Mouse (Mus musculus) layer of hippocampus, adult 8-10 months (tissue): ENCODE data around the gene Ap5s1. TPM values are rescaled to one million over a fixed set of nuclear protein-coding genes. Genes with fewer than 3 reads are reported as not detected.

Experiments used
- DNase-seq, 2 experiments: peaks; one replicate each; pipeline ENCODE4 v3.0.0; 2022; ENCODE audit warnings: low spot score in 2 of 2
- total RNA-seq, 4 experiments: library from RNA; stranded (reverse); gene quantifications; 2 replicates each; pipeline ENCODE4 v1.2.4; 2022

Gene Ap5s1
- total RNA-seq, 4 experiments from 2014 or later, result 20.9 to 24.2 (median 22.8) TPM

DNA sequence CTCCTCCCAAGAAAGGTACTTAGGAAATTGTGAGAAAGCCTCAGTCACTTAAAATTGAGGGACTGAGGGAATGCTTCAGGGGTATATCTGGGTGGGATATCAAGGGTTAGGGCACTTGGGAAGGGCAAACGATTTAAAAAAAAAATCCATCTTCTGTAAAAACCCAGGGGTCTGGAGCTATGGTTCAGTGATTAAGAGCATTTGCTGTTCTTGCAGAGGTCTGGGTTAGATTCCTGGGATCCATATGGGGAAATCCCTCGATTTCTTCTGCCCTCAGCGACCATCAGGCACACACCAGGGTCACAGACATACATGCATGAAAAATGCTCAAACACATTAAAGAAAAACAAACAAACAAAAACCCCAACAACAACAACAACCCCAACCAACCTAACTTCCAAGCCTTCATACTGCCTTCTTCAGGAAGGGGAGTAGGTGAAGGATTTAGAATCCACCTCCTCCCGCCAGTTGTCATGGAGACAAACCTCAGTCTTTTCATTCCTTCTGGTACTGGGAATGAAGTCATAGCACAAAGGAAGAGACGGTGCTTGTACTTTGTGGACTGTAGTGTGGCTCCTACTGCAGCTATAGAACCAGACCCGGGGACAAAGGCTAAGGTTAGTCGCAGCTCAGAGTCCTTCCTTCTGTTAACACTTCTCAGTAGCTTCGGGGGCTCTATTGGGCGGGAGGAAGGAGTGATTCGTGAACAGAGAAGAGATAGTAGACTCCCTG, 54.8 kb downstream of the Ap5s1 start:
- DNase-seq, result no peak

DNA sequence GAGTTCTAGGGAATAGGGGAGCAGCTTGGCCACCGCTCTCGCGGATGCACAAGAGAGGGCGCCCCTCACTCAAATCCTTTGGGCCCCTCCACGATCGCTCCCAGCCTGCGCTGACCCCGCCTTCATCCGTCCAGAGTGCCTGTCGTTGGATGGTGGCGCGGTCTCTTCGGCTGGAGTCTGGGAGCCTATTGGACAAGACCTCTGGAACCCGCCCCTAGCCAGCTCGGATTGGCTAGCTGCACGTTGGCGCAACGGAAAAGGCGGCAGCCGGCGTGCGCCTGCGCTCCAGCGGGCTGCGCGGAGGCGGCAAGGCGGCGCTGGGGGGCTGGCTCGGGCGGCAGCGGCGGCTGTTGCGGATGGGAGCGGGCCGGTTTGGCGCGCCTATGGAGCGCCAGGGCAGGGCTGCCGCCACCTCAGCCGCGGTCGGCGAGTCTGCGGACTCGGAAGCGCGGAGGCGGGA, 55.4 kb downstream of the Ap5s1 start, which contains the start of gene Pank2:
TSS of gene Pank2 (plus strand) at position 283 of the 460 bp plus-strand sequence.
- DNase-seq, result peak; percentile 97 to 99

Other genes with a start within 250 kb of the Ap5s1 start
- 10 to 100 TPM; 52.8 to 62.0 (median 58.8) TPM for gene Gfra4, start 164.0 kb upstream of the Ap5s1 start, total RNA-seq
- gene Adam33, start 143.3 kb upstream of the Ap5s1 start, total RNA-seq, result 1 to 10 TPM in 2 of 4 experiments, under 1 TPM in 2; 0.62 to 1.4 (median 1.0) TPM
- 1 to 10 TPM in 1 of 4 experiments, under 1 TPM in 3; 0.39 to 1.5 (median 0.75) TPM for gene Siglec1, start 120.3 kb upstream of the Ap5s1 start, total RNA-seq
- 10 to 100 TPM in 2 of 4 experiments, 1 to 10 TPM in 2; 8.8 to 11.8 (median 9.6) TPM for gene Hspa12b, start 79.8 kb upstream of the Ap5s1 start, total RNA-seq
- gene Gm11037, start 73.6 kb upstream of the Ap5s1 start, total RNA-seq, result not detected
- 10 to 100 TPM; 53.5 to 59.8 (median 57.2) TPM for gene 1700037H04Rik, start 47.0 kb upstream of the Ap5s1 start, total RNA-seq
- gene Cenpb, start 27.0 kb upstream of the Ap5s1 start, total RNA-seq, result 10 to 100 TPM; 65.8 to 79.4 (median 73.1) TPM
- gene Cdc25b, start 20.1 kb upstream of the Ap5s1 start, total RNA-seq, result 10 to 100 TPM; 21.6 to 31.4 (median 25.4) TPM
- 10 to 100 TPM in 2 of 4 experiments, 1 to 10 TPM in 2; 6.7 to 10.7 (median 8.8) TPM for gene Spef1, start 19.8 kb upstream of the Ap5s1 start, total RNA-seq
- 1 to 10 TPM; 8.5 to 9.1 (median 8.8) TPM for gene Mavs, start 27.0 kb downstream of the Ap5s1 start, total RNA-seq
- gene Pank2, start 55.4 kb downstream of the Ap5s1 start, total RNA-seq, result 10 to 100 TPM; 43.7 to 61.7 (median 52.4) TPM
- 10 to 100 TPM; 26.5 to 30.2 (median 28.2) TPM for gene Rnf24, start 145.8 kb downstream of the Ap5s1 start, total RNA-seq